Mouse (Mus musculus) stomach, postnatal 0 days (tissue): ENCODE measurements around the gene Sox12.

Source experiments
- CTCF ChIP-seq: IDR thresholded peaks from 2 replicates; pipeline ENCODE4 v1.5.1; 2016; ENCODE audit warnings: antibody characterized with exemption, low read depth, mild to moderate bottlenecking, moderate library complexity
- EP300 ChIP-seq: optimal IDR thresholded peaks from 2 replicates; pipeline ENCODE3; 2016; ENCODE audit warnings: antibody characterized with exemption

- TF ChIP-seq CTCF (no peak), EP300 (no peak)
Observed at GRCm38 (mm10) chr2:152427493-152427892, 29.6 kb upstream of the Sox12 start.
